Mouse (Mus musculus) limb, embryonic 15.5 days (tissue): ENCODE data around the gene Ambra1. TPM values are rescaled to one million over a fixed set of nuclear protein-coding genes. Genes with fewer than 3 reads are reported as not detected.

Experiments
- ATAC-seq: fragments of 200-750 bp; cut with Nextera tagmentation; 2 replicates; pipeline ENCODE4 v1.8.0; 2017; ENCODE audit warnings: low read depth, moderate TSS enrichment; ENCODE audit not compliant: insufficient number of reproducible peaks, low FRiP score, low TSS enrichment
- H3K27ac ChIP-seq: fragments of 300-500 bp; sonication (generic); 2 replicates; pipeline ENCODE4 v1.5.1; 2015; ENCODE audit warnings: moderate library complexity, mild to moderate bottlenecking, inconsistent platforms
- H3K27me3 ChIP-seq: fragments of 300-500 bp; sonication (generic); 2 replicates; pipeline ENCODE4 v1.6.1; 2015; ENCODE audit warnings: inconsistent platforms
- H3K36me3 ChIP-seq: fragments of 300-500 bp; sonication (generic); 2 replicates; pipeline ENCODE4 v1.6.1; 2015; ENCODE audit warnings: inconsistent platforms
- H3K4me1 ChIP-seq: fragments of 300-500 bp; sonication (generic); 2 replicates; pipeline ENCODE4 v1.6.1; 2015; ENCODE audit warnings: inconsistent platforms
- H3K4me2 ChIP-seq: fragments of 300-500 bp; sonication (generic); 2 replicates; pipeline ENCODE4 v1.6.1; 2015; ENCODE audit warnings: mild to moderate bottlenecking, inconsistent platforms
- H3K4me3 ChIP-seq: fragments of 300-500 bp; sonication (generic); 2 replicates; pipeline ENCODE4 v1.5.1; 2015; ENCODE audit warnings: mild to moderate bottlenecking, inconsistent platforms
- H3K9ac ChIP-seq: fragments of 300-500 bp; sonication (generic); 2 replicates; pipeline ENCODE4 v1.6.1; 2015; ENCODE audit warnings: inconsistent platforms
- H3K9me3 ChIP-seq: fragments of 300-500 bp; sonication (generic); 2 replicates; pipeline ENCODE4 v1.6.1; 2016; ENCODE audit warnings: inconsistent platforms
- WGBS: fragments of 180-500 bp; shearing (Covaris S2); methylation state at CpG from one replicate; pipeline ENCODE4 v1.1.7; 2015; 5-methylcytosine and 5-hydroxymethylcytosine counted together
- polyA plus RNA-seq: library from polyadenylated mRNA; unstranded; fragments of >200 nt; fragmentation: Nextera tagmentation; extraction: Ambion mirVana; gene quantifications from 2 replicates; pipeline ENCODE4 v1.2.1, GENCODE M21; 2015

The Ambra1 gene
- polyA plus RNA-seq, result 15.5 and 17.1 TPM in 2 replicates

DNA sequence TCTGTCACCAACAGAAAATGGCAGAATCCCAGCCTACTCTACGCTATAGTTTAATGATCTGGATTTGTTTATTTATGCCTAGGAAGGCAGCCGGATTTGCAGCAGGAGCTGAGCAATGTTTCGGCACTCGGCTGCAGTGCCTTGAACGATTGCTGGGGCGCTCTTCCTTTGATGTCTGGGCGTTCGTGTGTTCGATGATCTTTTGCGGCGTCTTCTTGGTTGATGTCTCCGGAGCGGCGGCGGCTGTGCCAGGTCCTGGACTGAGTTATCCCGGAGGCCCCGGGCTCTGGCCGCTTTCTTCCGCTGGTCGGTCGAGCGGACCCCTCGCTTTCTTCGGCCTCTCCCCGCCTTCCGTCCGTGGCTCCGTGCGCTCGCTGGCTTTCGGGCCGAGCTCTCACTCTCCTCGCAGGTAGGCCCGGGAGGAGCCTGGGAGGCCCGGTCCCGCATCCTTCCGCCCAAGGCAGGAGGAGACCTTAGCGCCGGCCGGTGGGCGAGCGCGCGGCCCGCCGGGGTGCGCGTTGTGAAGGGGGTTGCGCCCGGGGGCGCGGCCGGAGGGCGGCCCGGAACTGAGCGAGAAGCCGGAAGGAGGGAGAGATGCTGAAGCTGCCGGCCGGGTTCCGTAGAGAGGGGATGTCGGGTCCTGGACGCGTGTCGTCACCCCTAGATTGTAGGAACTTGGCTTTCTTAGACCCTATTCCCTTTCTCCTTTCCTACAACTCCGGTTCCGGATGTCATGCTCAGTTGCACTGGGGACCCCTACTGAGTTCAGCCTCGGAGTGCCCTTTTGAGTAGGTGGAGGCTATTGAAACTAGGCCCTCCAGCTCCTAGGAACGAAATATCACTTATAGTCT lies at the start of gene Ambra1:
Gene Ambra1 (plus strand): TSS at position 164 of the 851 bp plus-strand sequence.
- Histone ChIP-seq H3K36me3 (0 out of 2 replicates have a peak, but pooled peaks cover 3% of the 10 kb centered on the region), H3K4me3 (peak within 1 kb of the TSS; percentile 97), H3K9ac (peak within 1 kb of the TSS; percentile 99), H3K9me3 (no peaks in the 10 kb centered on the region), H3K4me1 (no peaks in the 10 kb centered on the region), H3K27me3 (0 out of 2 replicates have a peak, but pooled peaks cover 5% of the 10 kb centered on the region), H3K27ac (peak within 1 kb of the TSS; percentile 95), H3K4me2 (peak within 1 kb of the TSS; percentile 55)
- ATAC-seq, result peak; percentile 72
- under 1% methylated on average over 67 of the region's 68 CpGs for WGBS

DNA sequence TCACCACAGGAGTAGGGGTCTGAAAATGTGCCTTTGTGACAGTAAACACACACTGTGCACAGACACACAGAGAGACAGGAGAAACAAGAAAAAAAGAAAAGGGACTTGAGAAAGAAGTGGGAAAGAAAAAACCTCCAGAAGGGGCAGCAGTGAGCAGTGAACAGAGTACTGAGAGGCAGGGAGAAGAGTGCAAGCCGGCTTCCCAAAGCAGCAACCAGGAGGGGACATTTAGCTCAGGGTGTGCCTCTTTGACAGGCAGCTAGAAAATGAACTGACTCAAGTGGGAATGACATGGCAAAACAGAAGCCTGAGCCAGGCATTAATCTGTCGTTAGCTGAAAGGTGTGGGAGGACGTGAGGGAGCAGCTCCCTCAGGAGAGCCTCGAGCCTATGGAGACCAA lies 47.1 kb upstream of the Ambra1 start:
- H3K4me2 ChIP-seq, result no peak overlapping the region
- H3K4me3 ChIP-seq, result no peak overlapping the region
- 49% methylated on average over 4 of the region's 4 CpGs for WGBS

DNA sequence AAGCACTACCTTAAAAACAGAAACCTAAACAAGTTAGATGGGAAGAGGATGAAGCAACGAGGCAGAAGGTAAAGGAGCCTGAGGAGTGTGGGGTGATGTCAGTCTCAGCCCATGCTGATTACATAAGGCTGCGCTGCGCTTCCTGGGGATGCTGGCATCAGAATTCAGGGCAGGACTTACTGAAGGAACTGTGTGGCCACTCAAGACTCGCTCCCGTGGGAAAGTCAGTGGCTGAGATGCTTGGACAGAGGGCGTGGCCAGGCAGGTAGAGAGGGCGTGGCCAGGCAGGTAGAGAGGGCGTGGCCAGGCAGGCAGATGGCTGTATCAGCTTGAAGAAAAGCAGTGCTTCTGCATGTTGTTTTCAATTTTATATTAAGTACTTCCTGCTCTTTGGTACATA lies 46.0 kb upstream of the Ambra1 start:
- H3K9ac ChIP-seq, result no peak overlapping the region
- no peaks in the 10 kb centered on the region for H3K4me1 ChIP-seq
- WGBS, result 68% methylated on average over 8 of the region's 8 CpGs
- no peak overlapping the region for H3K4me2 ChIP-seq
- ATAC-seq, result no peak
- H3K4me3 ChIP-seq, result no peak overlapping the region
- no peak overlapping the region for H3K27ac ChIP-seq
- no peaks in the 10 kb centered on the region for H3K27me3 ChIP-seq
- H3K9me3 ChIP-seq, result no peaks in the 10 kb centered on the region
- peaks cover 80% of the 10 kb centered on the region for H3K36me3 ChIP-seq

More for the DNA sequence above, 47.1 kb upstream of the Ambra1 start:
- Histone ChIP-seq H3K4me1 (no peaks in the 10 kb centered on the region), H3K9me3 (no peaks in the 10 kb centered on the region), H3K9ac (no peak overlapping the region), H3K36me3 (peaks cover 82% of the 10 kb centered on the region), H3K27me3 (no peaks in the 10 kb centered on the region), H3K27ac (peak overlapping the region; percentile 1; the same call in 1 of the 2 replicates)
- no peak for ATAC-seq

- ATAC-seq, result no peak
- Histone ChIP-seq H3K4me1 (no peaks in the 10 kb centered on the region), H3K4me3 (no peak overlapping the region), H3K27ac (no peak overlapping the region), H3K27me3 (no peaks in the 10 kb centered on the region), H3K9ac (no peak overlapping the region), H3K36me3 (peaks cover 68% of the 10 kb centered on the region), H3K4me2 (no peak overlapping the region), H3K9me3 (no peaks in the 10 kb centered on the region)
- WGBS, result 87% methylated on average over 7 of the region's 7 CpGs
These were observed 40.5 kb upstream of the Ambra1 start for GRCm38 (mm10) chr2:91689452-91689851.

DNA sequence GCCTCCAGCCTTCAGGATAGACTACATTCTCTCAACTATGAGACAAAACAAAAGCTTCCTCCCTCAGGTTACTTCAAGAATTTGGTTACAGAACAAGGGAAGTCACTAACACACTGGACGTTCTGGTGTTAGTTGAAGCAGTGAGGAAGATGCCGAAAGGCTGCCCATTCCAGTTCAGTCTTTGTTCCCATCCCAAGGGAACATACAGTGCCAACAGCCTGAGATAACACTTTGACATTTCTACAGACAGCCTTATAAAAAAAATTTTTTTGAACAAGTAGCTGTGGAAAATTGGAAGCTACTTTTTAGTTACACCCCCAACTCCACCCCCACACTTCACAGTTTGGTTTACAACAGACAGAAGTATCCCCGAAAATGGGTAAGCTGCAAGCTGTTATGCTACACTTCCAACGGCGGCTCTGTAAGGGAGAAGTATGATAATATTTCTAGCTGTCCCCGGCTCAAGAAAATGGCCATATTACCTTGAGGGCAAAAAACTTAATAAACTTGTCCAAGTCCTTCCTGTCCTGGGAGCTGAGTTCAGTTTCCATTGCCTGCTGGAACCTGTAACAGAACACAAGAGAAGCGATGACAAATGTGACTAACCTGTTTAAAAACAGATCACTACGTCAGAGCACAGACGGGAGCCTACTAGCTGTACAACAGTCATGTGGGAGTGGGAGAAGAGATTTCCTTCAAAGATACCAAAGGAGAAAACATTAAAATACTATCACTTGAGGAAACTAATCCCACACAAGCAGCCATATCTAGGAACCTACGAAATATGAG lies 34.3 kb upstream of the Ambra1 start:
- peak overlapping the region; percentile 3; the same call in 1 of the 2 replicates for H3K27ac ChIP-seq
- H3K4me3 ChIP-seq, result no peak overlapping the region
- 86% methylated on average over 10 of the region's 10 CpGs for WGBS
- no peak for ATAC-seq
- H3K9ac ChIP-seq, result no peak overlapping the region
- no peaks in the 10 kb centered on the region for H3K4me1 ChIP-seq
- peaks cover 30% of the 10 kb centered on the region for H3K36me3 ChIP-seq
- no peaks in the 10 kb centered on the region for H3K27me3 ChIP-seq
- H3K4me2 ChIP-seq, result no peak overlapping the region
- H3K9me3 ChIP-seq, result no peaks in the 10 kb centered on the region

DNA sequence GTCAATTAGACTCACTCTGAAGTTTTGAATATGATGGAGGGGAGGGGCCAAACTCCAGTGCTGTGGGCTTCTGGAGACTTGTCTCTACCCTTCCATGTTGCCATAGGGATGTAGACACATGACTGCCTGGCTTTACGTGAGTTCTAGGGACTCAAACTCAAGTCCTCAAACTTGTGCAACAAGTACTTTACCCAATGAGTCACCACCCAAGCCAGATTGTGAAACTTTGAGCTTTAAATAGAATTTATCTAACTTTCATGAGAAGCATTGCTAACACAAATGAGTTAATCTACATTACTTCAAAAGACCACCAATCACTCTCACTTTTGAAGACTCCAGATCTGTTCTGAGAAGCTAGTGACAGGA lies 33.7 kb upstream of the Ambra1 start:
- Histone ChIP-seq H3K9ac (no peak overlapping the region), H3K4me3 (no peak overlapping the region), H3K36me3 (peaks cover 28% of the 10 kb centered on the region; the same call in 1 of the 2 replicates), H3K27me3 (no peaks in the 10 kb centered on the region), H3K4me2 (no peak overlapping the region), H3K4me1 (no peaks in the 10 kb centered on the region), H3K27ac (peak overlapping the region; percentile 3; the same call in 1 of the 2 replicates), H3K9me3 (no peaks in the 10 kb centered on the region)
- 76% methylated on average over 1 of the region's 1 CpGs for WGBS
- ATAC-seq, result no peak

DNA sequence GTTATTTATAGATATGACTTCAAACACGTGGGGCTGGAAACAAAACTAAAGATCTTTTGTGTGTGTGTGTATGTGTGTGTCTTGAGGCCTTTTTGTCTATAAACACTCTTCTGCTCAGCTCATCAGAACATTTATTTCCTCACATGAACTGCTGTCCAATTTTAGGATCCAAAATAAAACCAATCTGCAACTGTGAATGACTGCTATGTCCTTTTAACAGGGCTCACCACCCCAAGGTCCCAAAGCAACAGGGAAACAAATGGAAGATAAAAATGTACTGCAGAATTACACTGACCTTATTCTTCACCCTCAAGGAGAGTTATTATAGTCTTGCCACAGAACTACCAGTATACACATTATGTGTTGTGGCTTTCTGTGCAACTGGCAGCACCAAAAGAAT lies 30.7 kb upstream of the Ambra1 start:
- no peak for ATAC-seq
- Histone ChIP-seq H3K4me2 (no peak overlapping the region), H3K36me3 (peaks cover 10% of the 10 kb centered on the region; the same call in 1 of the 2 replicates), H3K9me3 (no peaks in the 10 kb centered on the region), H3K4me3 (no peak overlapping the region), H3K27ac (no peak overlapping the region), H3K27me3 (no peaks in the 10 kb centered on the region), H3K4me1 (no peaks in the 10 kb centered on the region), H3K9ac (no peak overlapping the region)
- WGBS, result 67% methylated on average over 1 of the region's 1 CpGs

GRCm38 (mm10) chr2:91701366-91701765 lies 28.6 kb upstream of the Ambra1 start:
- WGBS, result 88% methylated on average over 2 of the region's 2 CpGs
- no peak overlapping the region for H3K4me2 ChIP-seq

GRCm38 (mm10) chr2:91705736-91706135 lies 24.2 kb upstream of the Ambra1 start:
- no peak for ATAC-seq
- Histone ChIP-seq H3K4me2 (no peak overlapping the region), H3K36me3 (no peaks in the 10 kb centered on the region; the same call in 1 of the 2 replicates), H3K4me3 (no peak overlapping the region), H3K9me3 (no peaks in the 10 kb centered on the region), H3K27ac (no peak overlapping the region), H3K27me3 (no peaks in the 10 kb centered on the region), H3K4me1 (peaks cover 4% of the 10 kb centered on the region), H3K9ac (no peak overlapping the region)
- WGBS, result 80% methylated on average over 6 of the region's 6 CpGs

More at GRCm38 (mm10) chr2:91701366-91701765, 28.6 kb upstream of the Ambra1 start:
- Histone ChIP-seq H3K9me3 (no peaks in the 10 kb centered on the region), H3K4me1 (no peaks in the 10 kb centered on the region), H3K27me3 (no peaks in the 10 kb centered on the region), H3K27ac (no peak overlapping the region), H3K9ac (no peak overlapping the region), H3K36me3 (no peaks in the 10 kb centered on the region), H3K4me3 (no peak overlapping the region)
- no peak for ATAC-seq

DNA sequence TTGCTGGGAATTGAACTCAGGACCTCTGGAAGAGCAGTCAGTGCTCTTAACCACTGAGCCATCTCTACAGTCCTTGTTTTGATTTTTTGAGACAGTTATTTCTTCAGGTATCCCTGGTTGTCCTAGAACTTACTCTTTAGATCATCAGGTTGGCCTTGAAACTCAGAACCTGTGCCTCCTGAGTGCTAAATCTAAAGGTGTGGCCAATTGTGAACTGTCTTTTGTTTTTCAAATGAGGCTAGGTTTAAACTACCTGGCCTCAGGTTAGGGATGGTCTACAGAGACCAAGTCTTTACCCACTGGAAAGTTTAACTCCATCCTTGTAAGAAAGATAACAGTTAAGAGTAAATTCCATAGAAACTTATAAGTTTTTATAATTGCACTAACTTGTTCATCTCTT lies 23.5 kb upstream of the Ambra1 start:
- Histone ChIP-seq H3K4me1 (peaks cover 6% of the 10 kb centered on the region), H3K4me3 (no peak overlapping the region), H3K27me3 (no peaks in the 10 kb centered on the region), H3K36me3 (no peaks in the 10 kb centered on the region; the same call in 1 of the 2 replicates), H3K4me2 (no peak overlapping the region), H3K27ac (no peak overlapping the region), H3K9ac (no peak overlapping the region), H3K9me3 (no peaks in the 10 kb centered on the region)
- ATAC-seq, result no peak

GRCm38 (mm10) chr2:91708361-91708760 lies 21.6 kb upstream of the Ambra1 start:
- WGBS, result 94% methylated on average over 6 of the region's 6 CpGs
- Histone ChIP-seq H3K9ac (no peak overlapping the region), H3K4me2 (no peak overlapping the region), H3K4me3 (no peak overlapping the region), H3K27me3 (no peaks in the 10 kb centered on the region), H3K36me3 (no peaks in the 10 kb centered on the region; the same call in 1 of the 2 replicates), H3K9me3 (no peaks in the 10 kb centered on the region), H3K4me1 (peaks cover 17% of the 10 kb centered on the region), H3K27ac (no peak overlapping the region)
- ATAC-seq, result no peak
